Mouse (Mus musculus) embryonic fibroblast, embryonic 13.5 days (primary cell): ENCODE results near the gene Adgrl3. TPM values are rescaled to one million over a fixed set of nuclear protein-coding genes. Genes with fewer than 3 reads are reported as not detected.
A peak's percentile ranks its signal among the peaks of the same experiment; 100 is the strongest.

Experiments used
- H3K27ac ChIP-seq: 2 replicates; pipeline ENCODE4 v1.5.1; 2012; ENCODE audit warnings: low read length, control low read depth, inconsistent platforms; ENCODE audit not compliant: insufficient read depth
- H3K4me1 ChIP-seq: 2 replicates; pipeline ENCODE4 v1.6.1; 2011; ENCODE audit warnings: low read length; ENCODE audit not compliant: control insufficient read depth, insufficient read depth
- H3K4me3 ChIP-seq: 2 replicates; pipeline ENCODE4 v1.5.1; 2011; ENCODE audit warnings: mild to moderate bottlenecking, control low read depth, low read length; ENCODE audit not compliant: insufficient read depth
- CTCF ChIP-seq: IDR thresholded peaks from 2 replicates; pipeline ENCODE4 v1.5.1; 2011; ENCODE audit warnings: mild to moderate bottlenecking, control low read depth, low read length, moderate library complexity, borderline replicate concordance; ENCODE audit not compliant: insufficient read depth
- POLR2A ChIP-seq: IDR thresholded peaks from 2 replicates; pipeline ENCODE4 v1.6.1; 2011; ENCODE audit warnings: low read depth, mild to moderate bottlenecking, control low read depth, low read length, moderate library complexity
- polyA plus RNA-seq: library from polyadenylated mRNA; stranded (reverse); fragments of >200 nt; gene quantifications from 2 replicates; pipeline ENCODE4 v1.2.4, GENCODE M21; 2011; ENCODE audit warnings: low read depth; ENCODE audit not compliant: missing spikeins, insufficient read length

The Adgrl3 gene
- polyA plus RNA-seq, 1 experiment = 35.9 TPM

DNA sequence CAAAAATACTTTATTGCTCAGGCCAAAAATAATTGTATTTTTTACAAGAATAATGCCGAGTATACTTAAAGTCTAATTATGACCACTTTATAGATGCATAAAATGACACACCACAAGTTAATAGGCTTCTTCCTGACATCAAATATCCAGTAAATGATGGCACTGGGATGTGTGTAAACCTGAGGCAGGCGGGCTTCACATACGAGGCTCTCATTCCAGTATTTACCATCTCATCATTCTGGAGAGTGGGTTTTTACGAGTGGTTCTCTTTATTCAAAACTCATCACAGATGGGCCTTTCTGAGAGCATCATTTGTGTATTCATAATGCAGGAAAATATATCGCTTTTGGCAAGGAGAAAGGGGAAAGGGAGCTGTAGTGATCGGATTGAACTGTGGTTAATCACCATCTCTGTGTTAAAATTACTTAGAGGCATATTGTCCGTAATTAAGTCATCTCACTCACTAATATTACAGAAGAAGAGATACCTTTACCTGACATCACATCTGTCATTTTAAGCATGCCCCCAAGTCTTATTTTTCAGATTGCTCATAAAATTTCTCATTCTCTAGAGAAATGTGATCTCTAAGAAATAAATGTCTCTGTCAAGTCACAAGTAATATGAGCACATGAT is 737.3 kb downstream of the Adgrl3 start:
- Histone ChIP-seq H3K4me1 (no peaks in the 10 kb centered on the region), H3K4me3 (no peak overlapping the region), H3K27ac (no peak overlapping the region)
- TF ChIP-seq POLR2A = no peak
- TF ChIP-seq CTCF = no peak

- no peak overlapping the region for H3K4me3 ChIP-seq
- TF ChIP-seq CTCF = no peak
- no peak for TF ChIP-seq POLR2A
- no peaks in the 10 kb centered on the region for H3K4me1 ChIP-seq
- no peak overlapping the region for H3K27ac ChIP-seq
Measured at GRCm38 (mm10) chr5:81776234-81776633, 756.3 kb downstream of the Adgrl3 start.

- Histone ChIP-seq H3K4me1 (no peaks in the 10 kb centered on the region), H3K4me3 (no peak overlapping the region), H3K27ac (no peak overlapping the region)
- no peak for TF ChIP-seq CTCF
- no peak for TF ChIP-seq POLR2A
Measured at GRCm38 (mm10) chr5:81776746-81777145, 756.8 kb downstream of the Adgrl3 start.

DNA sequence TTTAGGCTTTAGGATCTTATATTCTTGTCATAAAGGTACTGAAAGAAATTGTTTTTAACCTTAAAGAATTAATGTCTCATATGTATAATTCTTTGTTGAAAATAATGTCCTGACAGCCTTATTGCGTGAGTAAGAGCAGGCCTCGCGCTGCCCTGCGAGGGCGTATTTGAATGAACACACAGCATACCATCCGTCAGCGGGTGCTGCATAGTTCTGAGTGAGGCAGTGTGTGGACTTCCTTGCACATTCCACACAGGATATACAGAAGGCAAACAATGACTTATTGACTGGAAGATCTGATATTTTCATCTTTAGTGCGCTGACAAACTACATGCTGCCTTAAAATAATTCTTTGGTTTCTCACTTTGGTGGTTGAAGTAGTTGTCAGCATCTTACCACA is 764.8 kb downstream of the Adgrl3 start:
- no peak overlapping the region for H3K4me3 ChIP-seq
- peaks cover 4% of the 10 kb centered on the region for H3K4me1 ChIP-seq
- TF ChIP-seq CTCF = no peak
- no peak for TF ChIP-seq POLR2A
- no peak overlapping the region for H3K27ac ChIP-seq

DNA sequence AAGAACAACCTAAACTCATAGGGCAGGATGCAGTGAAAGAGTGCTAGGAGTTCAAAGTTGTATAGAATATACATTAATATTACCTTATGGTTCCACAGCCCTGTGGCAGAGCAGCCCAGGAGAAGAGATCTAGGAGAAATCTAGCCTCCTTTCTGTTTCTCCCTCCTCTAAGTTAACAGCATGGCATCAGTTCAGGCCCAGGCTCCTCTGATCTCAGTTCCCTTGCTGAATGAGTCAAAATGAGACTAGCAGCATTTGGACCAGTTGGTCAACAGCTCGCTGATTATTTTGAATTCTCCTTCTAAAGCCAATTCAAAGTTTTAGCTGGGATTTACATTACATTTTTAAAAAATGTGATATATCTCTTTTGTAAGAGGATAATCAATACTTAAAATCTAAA is 770.8 kb downstream of the Adgrl3 start:
- no peaks in the 10 kb centered on the region for H3K4me1 ChIP-seq
- H3K4me3 ChIP-seq = no peak overlapping the region
- no peak overlapping the region for H3K27ac ChIP-seq
- TF ChIP-seq CTCF (no peak), POLR2A (no peak)

DNA sequence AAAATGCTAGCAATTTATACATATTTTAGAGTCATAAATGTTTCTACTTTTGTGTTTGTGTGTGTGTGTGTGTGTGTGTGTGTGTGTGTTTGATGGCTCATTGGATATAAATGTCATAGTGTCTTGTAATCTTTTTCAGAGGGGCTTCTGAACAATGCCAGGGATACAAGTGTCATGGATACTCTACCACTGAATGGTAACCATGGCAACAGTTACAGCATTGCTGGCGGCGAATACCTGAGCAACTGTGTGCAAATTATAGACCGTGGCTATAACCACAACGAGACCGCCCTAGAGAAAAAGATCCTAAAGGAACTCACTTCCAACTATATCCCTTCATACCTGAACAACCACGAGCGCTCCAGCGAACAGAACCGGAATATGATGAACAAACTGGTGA is 774.2 kb downstream of the Adgrl3 start:
- no peak for TF ChIP-seq CTCF
- TF ChIP-seq POLR2A = no peak
- no peak overlapping the region for H3K27ac ChIP-seq
- no peaks in the 10 kb centered on the region for H3K4me1 ChIP-seq
- no peak overlapping the region for H3K4me3 ChIP-seq

DNA sequence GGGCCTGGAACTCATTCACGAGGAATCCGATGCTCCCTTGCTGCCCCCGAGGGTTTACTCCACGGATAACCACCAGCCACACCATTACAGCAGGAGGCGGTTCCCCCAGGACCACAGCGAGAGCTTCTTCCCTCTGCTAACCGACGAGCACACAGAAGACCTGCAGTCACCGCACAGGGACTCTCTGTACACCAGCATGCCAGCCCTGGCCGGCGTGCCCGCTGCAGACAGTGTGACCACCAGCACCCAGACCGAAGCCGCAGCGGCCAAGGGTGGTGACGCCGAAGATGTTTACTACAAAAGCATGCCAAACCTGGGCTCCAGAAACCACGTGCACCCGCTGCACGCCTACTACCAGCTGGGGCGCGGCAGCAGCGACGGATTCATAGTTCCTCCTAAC is 774.7 kb downstream of the Adgrl3 start:
- TF ChIP-seq POLR2A (no peak), CTCF (no peak)
- Histone ChIP-seq H3K27ac (no peak overlapping the region), H3K4me3 (no peak overlapping the region), H3K4me1 (no peaks in the 10 kb centered on the region)

DNA sequence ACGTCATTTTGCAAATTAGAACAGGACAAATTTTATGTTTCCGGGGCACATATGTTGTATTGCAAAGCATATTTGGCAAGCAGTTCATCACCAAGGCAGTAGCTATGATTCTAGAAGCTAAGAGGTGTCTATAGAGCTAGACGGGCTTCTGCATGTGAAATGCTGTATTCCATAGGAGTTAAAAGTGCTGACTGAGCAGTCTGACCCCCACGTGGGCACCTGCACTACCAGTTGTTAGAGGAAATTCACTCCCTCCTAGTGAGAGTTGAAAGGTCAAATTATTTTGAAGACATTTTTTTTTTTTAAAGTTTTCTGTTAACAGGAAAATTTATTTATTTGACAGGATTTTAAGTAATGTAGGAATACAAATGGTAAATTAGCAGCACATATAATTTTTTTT is 776.2 kb downstream of the Adgrl3 start:
- H3K4me1 ChIP-seq = no peaks in the 10 kb centered on the region
- H3K4me3 ChIP-seq = no peak overlapping the region
- TF ChIP-seq CTCF (no peak), POLR2A (no peak)
- no peak overlapping the region for H3K27ac ChIP-seq

DNA sequence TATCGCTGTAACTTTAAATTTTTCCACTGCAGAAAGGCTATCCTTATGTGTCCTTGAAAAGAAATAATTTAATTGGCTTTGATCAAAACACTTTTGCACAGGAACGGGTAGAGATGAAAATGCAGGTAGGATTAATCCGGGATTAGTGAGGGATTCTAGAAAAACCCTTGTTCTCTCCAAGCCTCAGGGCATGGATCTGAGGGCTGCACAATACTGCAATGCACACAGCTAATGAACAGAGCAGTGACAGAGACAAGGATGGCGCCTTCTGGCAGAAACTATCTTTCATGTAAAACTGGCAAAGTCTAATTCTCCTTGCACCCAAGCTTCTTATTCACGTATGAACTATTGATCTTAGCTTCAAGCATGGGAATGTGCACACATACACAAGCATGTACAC is 791.0 kb downstream of the Adgrl3 start:
- TF ChIP-seq POLR2A = no peak
- no peak for TF ChIP-seq CTCF

DNA sequence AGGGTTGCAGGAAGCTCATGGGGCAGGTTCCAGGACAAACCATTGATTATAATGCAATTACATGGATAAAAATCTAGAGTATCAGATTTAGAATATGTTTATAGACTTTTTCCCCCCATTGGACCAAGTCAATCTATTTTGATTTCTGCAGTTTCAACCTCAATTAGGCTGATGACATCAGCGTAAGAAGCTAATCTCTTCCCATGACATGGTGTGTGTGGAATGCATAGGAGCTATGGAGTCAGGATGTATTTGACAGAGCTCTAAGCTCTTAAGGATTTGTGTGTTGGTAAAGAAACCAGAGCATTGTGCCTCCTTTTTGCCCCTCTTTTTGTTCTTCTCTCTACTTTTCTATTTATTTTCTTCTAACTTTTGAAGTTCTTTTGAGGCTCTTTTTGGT is 812.1 kb downstream of the Adgrl3 start:
- Histone ChIP-seq H3K4me1 (no peaks in the 10 kb centered on the region; the same call in 1 of the 2 replicates), H3K4me3 (no peak overlapping the region), H3K27ac (peak overlapping the region; percentile 34)
- no peak for TF ChIP-seq POLR2A
- no peak for TF ChIP-seq CTCF

More for the DNA sequence above, 791.0 kb downstream of the Adgrl3 start:
- no peak overlapping the region for H3K4me3 ChIP-seq
- no peak overlapping the region for H3K27ac ChIP-seq
- H3K4me1 ChIP-seq = no peaks in the 10 kb centered on the region
